Mouse (Mus musculus): ENCODE data around the gene Lekr1.

DNA sequence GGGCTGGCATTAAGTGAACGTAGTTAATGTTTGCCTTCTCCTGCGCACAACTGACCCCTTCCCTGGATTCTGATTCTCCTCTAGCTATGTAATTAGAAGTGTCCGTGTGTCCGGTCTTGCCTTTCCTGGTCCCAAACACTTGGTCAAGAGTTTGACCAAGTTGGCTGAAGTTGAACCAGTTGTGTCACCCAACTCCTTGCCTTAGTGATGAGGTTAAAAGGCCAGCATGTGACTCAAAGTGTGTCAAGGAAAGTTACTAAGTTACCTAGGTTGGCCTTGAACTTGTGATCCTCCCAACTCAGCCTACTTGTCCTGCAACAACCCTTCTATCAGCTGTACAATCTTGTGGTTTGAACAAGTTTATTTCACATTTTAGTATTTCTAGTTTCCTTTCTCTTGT is 5.7 kb upstream of the Lekr1 start:
- TF ChIP-seq CTCF (IDR thresholded peaks at IDR 0.05; ENCODE audit: control insufficient read depth, insufficient read depth, low read length) (no peak), POLR2A (IDR thresholded peaks at IDR 0.05; ENCODE audit: borderline replicate concordance, control insufficient read depth, low read depth, low read length) (no peak)

Data from bone marrow, adult 2 months (tissue).